ENCODE assay signal across 9 mouse cellular contexts in the genomic region with DNA sequence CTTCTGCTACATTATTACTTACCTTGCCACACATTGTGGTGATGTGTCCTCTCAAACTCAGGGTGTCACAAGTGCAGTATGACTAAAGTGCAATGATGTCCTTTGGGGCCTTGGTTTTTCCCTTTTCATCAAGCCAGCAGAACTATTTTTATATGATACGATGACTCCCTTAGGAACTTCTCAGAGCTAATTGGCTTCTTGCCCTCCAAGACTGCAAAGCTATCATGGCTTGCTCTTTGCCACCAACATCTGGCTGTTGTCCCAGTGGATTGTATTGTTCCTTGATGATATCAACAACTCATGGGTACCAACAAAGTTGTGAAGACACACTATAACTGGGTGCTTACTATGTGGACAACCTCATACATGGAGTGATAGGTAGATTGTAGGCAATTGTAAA. TPM values are rescaled to one million over a fixed set of nuclear protein-coding genes. Genes with fewer than 3 reads are reported as not detected.
DNase-seq lines count a peak whose midpoint lies in the region; ATAC-seq and TF ChIP-seq lines count a peak whose summit lies in the region.
"Had no signal": no experiment of that assay in that cellular context is flagged by ENCODE, and none has a peak within 500 bp of the region (broad histone marks: within the 10 kb centered on the region; RNA-seq: fewer than 3 reads in every experiment).

A gene (minus strand): TSS at position 101 of the 400 bp plus-strand sequence.

- no peak within 1 kb of the TSS for H3K9ac ChIP-seq in kidney, embryonic 14.5 days (ENCODE audit: low read depth, low read length)
- no peak within 1 kb of the TSS for H3K9ac ChIP-seq in midbrain, embryonic 15.5 days

- H3K9me3 ChIP-seq in kidney, embryonic 14.5 days (ENCODE audit: control insufficient read depth, low read length), result no peaks in the 10 kb centered on the region
- H3K9me3 ChIP-seq in midbrain, embryonic 15.5 days, result no peaks in the 10 kb centered on the region
- H3K9me3 ChIP-seq: megakaryocyte, embryonic 14.5 days had no signal

- H3K4me2 ChIP-seq in kidney, embryonic 14.5 days (replicated peaks; ENCODE audit: low read depth, low read length), result no peak within 1 kb of the TSS
- no peak within 1 kb of the TSS for H3K4me2 ChIP-seq in midbrain, embryonic 15.5 days

- no peak for TF ChIP-seq CTCF in brain, embryonic 14.5 days (IDR thresholded peaks at IDR 0.05; ENCODE audit: borderline replicate concordance, extremely low read depth, insufficient read depth, insufficient read length)

- no peaks in the 10 kb centered on the region for H3K27me3 ChIP-seq in kidney, embryonic 14.5 days (ENCODE audit: control insufficient read depth, insufficient read depth, low read length)
- H3K27me3 ChIP-seq in midbrain, embryonic 15.5 days (replicated peaks), result no peaks in the 10 kb centered on the region

- no peak within 1 kb of the TSS for H3K4me3 ChIP-seq in kidney, embryonic 14.5 days (ENCODE audit: low read length)
- H3K4me3 ChIP-seq in midbrain, embryonic 15.5 days, result no peak within 1 kb of the TSS
- H3K4me3 ChIP-seq: megakaryocyte, embryonic 14.5 days had no signal

- H3K27ac ChIP-seq in kidney, embryonic 14.5 days (ENCODE audit: low read depth, low read length), result no peak within 1 kb of the TSS
- no peak within 1 kb of the TSS for H3K27ac ChIP-seq in midbrain, embryonic 15.5 days

- DNase-seq in kidney, adult 8-10 months, result no peak
- no peak for DNase-seq in brain, embryonic 14.5 days (ENCODE audit: low read depth)
- no peak for DNase-seq in layer of hippocampus, postnatal 14 days (ENCODE audit: low spot score in 2 of 2)
- DNase-seq in lung, postnatal 10 days, result no peak
- no peak for DNase-seq in cerebellum, adult 9-10 months

- TF ChIP-seq POLR2A in brain, embryonic 14.5 days (IDR thresholded peaks at IDR 0.05; ENCODE audit: borderline replicate concordance, extremely low read depth, insufficient read depth, insufficient read length, poor library complexity, severe bottlenecking), result no peak

- ATAC-seq in kidney, embryonic 14.5 days (ENCODE audit: low FRiP score, low TSS enrichment), result no peak
- no peak for ATAC-seq in granulocyte monocyte progenitor cell, adult 5-6 weeks (replicated peaks; ENCODE audit: poor library complexity, severe bottlenecking)
- ATAC-seq in midbrain, embryonic 15.5 days (replicated peaks), result no peak

- no peaks in the 10 kb centered on the region for H3K4me1 ChIP-seq in kidney, embryonic 14.5 days (ENCODE audit: control insufficient read depth, insufficient read depth, low read length)
- no peaks in the 10 kb centered on the region for H3K4me1 ChIP-seq in midbrain, embryonic 15.5 days
- H3K4me1 ChIP-seq: megakaryocyte, embryonic 14.5 days had no signal

- no peaks in the 10 kb centered on the region for H3K36me3 ChIP-seq in kidney, embryonic 14.5 days (ENCODE audit: control insufficient read depth, insufficient read depth, low read length)
- no peaks in the 10 kb centered on the region for H3K36me3 ChIP-seq in midbrain, embryonic 15.5 days (replicated peaks)

- WGBS in kidney, embryonic 14.5 days, result 85% methylated on average over 1 of the region's 1 CpGs
- 97% methylated on average over 1 of the region's 1 CpGs for WGBS in midbrain, embryonic 15.5 days

RNA-seq across cellular contexts. Expression of the gene that starts here (rescaled TPM):
- polyA plus RNA-seq in kidney, embryonic 14.5 days (2014; fragmentation: Nextera tagmentation; extraction: Ambion mirVana), result 84.1 and 110 TPM in 2 replicates
- 58.1 and 65.6 TPM in 2 replicates for polyA plus RNA-seq in brain, embryonic 14.5 days (2012; rRNA removed)
- 63.3 and 83.0 TPM in 2 replicates for total RNA-seq in granulocyte monocyte progenitor cell, adult 5-6 weeks (2014; fragmentation: Nextera tagmentation)
- 80.7 and 88.1 TPM in 2 replicates for total RNA-seq in granulocyte monocyte progenitor cell, adult 5-6 weeks (2017)
- total RNA-seq in layer of hippocampus, postnatal 14 days (2021), result 10 to 100 TPM; 55.8 to 57.4 TPM
- 76.2 and 89.1 TPM in 2 replicates for polyA plus RNA-seq in midbrain, embryonic 15.5 days (2015; fragmentation: Nextera tagmentation; extraction: Ambion mirVana)
